Comparison of ENCODE assay signal across 8 mouse cellular contexts in genomic region chr4:135433443-135434394, GRCm38 (mm10). TPM values are rescaled to one million over a fixed set of nuclear protein-coding genes. Genes with fewer than 3 reads are reported as not detected.
DNase-seq lines count a peak whose midpoint lies in the region; ATAC-seq and TF ChIP-seq lines count a peak whose summit lies in the region.

Gene Rcan3 (minus strand): TSS chr4:135433853.

- peak; percentile 82 for DNase-seq in 3134 (ENCODE audit: extremely low read depth, insufficient read length, low spot score)
- DNase-seq in adrenal gland, postnatal 14 days: peak; percentile 94
- peak; percentile 95 for DNase-seq in embryonic facial prominence, embryonic 10.5 days (ENCODE audit: low spot score)
- no peak for DNase-seq in gonadal fat pad, adult 2 months (ENCODE audit: low read depth)
- peak; percentile 86 for DNase-seq in limb, embryonic 11.5 days (ENCODE audit: low spot score)

- H3K36me3 ChIP-seq in embryonic facial prominence, embryonic 10.5 days (replicated peaks): no peaks in the 10 kb centered on the region
- H3K36me3 ChIP-seq in intestine, postnatal 0 days (ENCODE audit: control insufficient read depth, insufficient read depth): no peaks in the 10 kb centered on the region
- H3K36me3 ChIP-seq in limb, embryonic 11.5 days (ENCODE audit: control insufficient read depth, insufficient read depth, low read length): no peaks in the 10 kb centered on the region
- no peaks in the 10 kb centered on the region for H3K36me3 ChIP-seq in midbrain, embryonic 13.5 days
- H3K36me3 ChIP-seq in small intestine, adult 2 months (ENCODE audit: control insufficient read depth, insufficient read depth, low read length): no peaks in the 10 kb centered on the region

- peaks cover 13% of the 10 kb centered on the region for H3K27me3 ChIP-seq in embryonic facial prominence, embryonic 10.5 days (replicated peaks; ENCODE audit: low read depth, poor library complexity, severe bottlenecking)
- H3K27me3 ChIP-seq in intestine, postnatal 0 days (replicated peaks; ENCODE audit: control insufficient read depth, insufficient read depth, low read length): no peaks in the 10 kb centered on the region
- H3K27me3 ChIP-seq in limb, embryonic 11.5 days (ENCODE audit: control insufficient read depth, insufficient read depth, low read length): no peaks in the 10 kb centered on the region
- 0 out of 2 replicates have a peak, but pooled peaks cover 4% of the 10 kb centered on the region for H3K27me3 ChIP-seq in midbrain, embryonic 13.5 days
- no peaks in the 10 kb centered on the region; the same call in 1 of the 2 replicates for H3K27me3 ChIP-seq in small intestine, adult 2 months (ENCODE audit: control insufficient read depth, insufficient read depth, low read length)

- H3K4me3 ChIP-seq in embryonic facial prominence, embryonic 10.5 days: peak within 1 kb of the TSS; percentile 81
- H3K4me3 ChIP-seq in intestine, postnatal 0 days (ENCODE audit: low read depth, low read length): peak within 1 kb of the TSS; percentile 76
- peak within 1 kb of the TSS; percentile 60 for H3K4me3 ChIP-seq in limb, embryonic 11.5 days (ENCODE audit: low read depth, low read length)
- H3K4me3 ChIP-seq in midbrain, embryonic 13.5 days (replicated peaks): peak within 1 kb of the TSS; percentile 68
- H3K4me3 ChIP-seq in small intestine, adult 2 months (ENCODE audit: low read depth, low read length): peak within 1 kb of the TSS; percentile 97

- H3K4me2 ChIP-seq in intestine, postnatal 0 days (replicated peaks; ENCODE audit: low read depth): peak within 1 kb of the TSS; percentile 90
- H3K4me2 ChIP-seq in limb, embryonic 11.5 days (ENCODE audit: low read depth, severe bottlenecking): peak within 1 kb of the TSS; percentile 85
- peak within 1 kb of the TSS; percentile 79 for H3K4me2 ChIP-seq in midbrain, embryonic 13.5 days (replicated peaks)

- under 1% methylated on average over 79 of the region's 79 CpGs for WGBS in embryonic facial prominence, embryonic 10.5 days
- WGBS in intestine, postnatal 0 days: under 1% methylated on average over 67 of the region's 79 CpGs
- under 1% methylated on average over 54 of the region's 79 CpGs for WGBS in limb, embryonic 11.5 days
- under 1% methylated on average over 60 of the region's 79 CpGs for WGBS in midbrain, embryonic 13.5 days
- WGBS in small intestine, adult 2 months: under 1% methylated on average over 77 of the region's 79 CpGs

- H3K9me3 ChIP-seq in embryonic facial prominence, embryonic 10.5 days: no peaks in the 10 kb centered on the region
- H3K9me3 ChIP-seq in intestine, postnatal 0 days (ENCODE audit: control insufficient read depth): no peaks in the 10 kb centered on the region
- no peaks in the 10 kb centered on the region for H3K9me3 ChIP-seq in limb, embryonic 11.5 days (ENCODE audit: control insufficient read depth, low read length)
- H3K9me3 ChIP-seq in midbrain, embryonic 13.5 days: no peaks in the 10 kb centered on the region

- H3K4me1 ChIP-seq in embryonic facial prominence, embryonic 10.5 days: peaks cover 29% of the 10 kb centered on the region
- H3K4me1 ChIP-seq in intestine, postnatal 0 days (replicated peaks; ENCODE audit: control insufficient read depth, insufficient read depth, low read length): 0 out of 2 replicates have a peak, but pooled peaks cover 4% of the 10 kb centered on the region
- 0 out of 2 replicates have a peak, but pooled peaks cover 9% of the 10 kb centered on the region for H3K4me1 ChIP-seq in limb, embryonic 11.5 days (ENCODE audit: control insufficient read depth, insufficient read depth, low read length)
- peaks cover 15% of the 10 kb centered on the region for H3K4me1 ChIP-seq in midbrain, embryonic 13.5 days (replicated peaks)
- H3K4me1 ChIP-seq in small intestine, adult 2 months (ENCODE audit: control insufficient read depth, insufficient read depth, insufficient read length, low read length): peaks cover 10% of the 10 kb centered on the region; the same call in 1 of the 2 replicates

- peak within 1 kb of the TSS; percentile 70 for H3K9ac ChIP-seq in intestine, postnatal 0 days (ENCODE audit: low read depth, low read length)
- H3K9ac ChIP-seq in limb, embryonic 11.5 days (ENCODE audit: low read length): peak within 1 kb of the TSS; percentile 78
- H3K9ac ChIP-seq in midbrain, embryonic 13.5 days (replicated peaks): peak within 1 kb of the TSS; percentile 82

- TF ChIP-seq POLR2A in small intestine, adult 2 months (IDR thresholded peaks at IDR 0.05; ENCODE audit: low read depth, low read length): no peak; the same call in 1 of the 2 replicates

- H3K27ac ChIP-seq in embryonic facial prominence, embryonic 10.5 days (replicated peaks): peak within 1 kb of the TSS; percentile 87
- H3K27ac ChIP-seq in intestine, postnatal 0 days (ENCODE audit: low read depth, low read length): peak within 1 kb of the TSS; percentile 70
- no peak within 1 kb of the TSS for H3K27ac ChIP-seq in limb, embryonic 11.5 days (replicated peaks; ENCODE audit: low read depth, low read length)
- peak within 1 kb of the TSS; percentile 79 for H3K27ac ChIP-seq in midbrain, embryonic 13.5 days
- H3K27ac ChIP-seq in small intestine, adult 2 months (ENCODE audit: insufficient read depth, low read depth, low read length): peak within 1 kb of the TSS; percentile 68

- TF ChIP-seq CTCF in intestine, postnatal 0 days (IDR thresholded peaks at IDR 0.05; ENCODE audit: low read depth): peak; percentile 43
- no peak for TF ChIP-seq CTCF in small intestine, adult 2 months (IDR thresholded peaks at IDR 0.05; ENCODE audit: extremely low read depth, insufficient read length, insufficient replicate concordance, low read depth, low read length)

- ATAC-seq in intestine, postnatal 0 days: peak; percentile 84
- peak; percentile 67; the same call in 1 of the 2 replicates for ATAC-seq in limb, embryonic 11.5 days (ENCODE audit: insufficient number of reproducible peaks, low FRiP score, low TSS enrichment, low read depth)
- peak; percentile 82 for ATAC-seq in midbrain, embryonic 13.5 days

RNA-seq across cellular contexts. Expression of gene Rcan3, which starts in this region (rescaled TPM):
- 15.8 and 16.4 TPM in 2 replicates for total RNA-seq in adrenal gland, postnatal 14 days (2021)
- 8.9 TPM in 2 replicates for polyA plus RNA-seq in embryonic facial prominence, embryonic 10.5 days (2016; fragmentation: Nextera tagmentation; extraction: Ambion mirVana)
- 11.4 and 14.1 TPM in 2 replicates for polyA plus RNA-seq in gonadal fat pad, adult 2 months (2012; rRNA removed)
- 18.4 and 19.7 TPM in 2 replicates for polyA plus RNA-seq in intestine, postnatal 0 days (2015; fragmentation: Nextera tagmentation; extraction: Ambion mirVana)
- 7.1 and 9.6 TPM in 2 replicates for polyA plus RNA-seq in limb, embryonic 11.5 days (2014; fragmentation: Nextera tagmentation; extraction: Ambion mirVana)
- 26.4 and 27.0 TPM in 2 replicates for polyA plus RNA-seq in midbrain, embryonic 13.5 days (2015; fragmentation: Nextera tagmentation; extraction: Ambion mirVana)
- polyA plus RNA-seq in small intestine, adult 2 months (2012; rRNA removed): 5.5 and 6.3 TPM in 2 replicates
